Mouse (Mus musculus): ENCODE measurements around the gene Hadh. TPM values are rescaled to one million over a fixed set of nuclear protein-coding genes. Genes with fewer than 3 reads are reported as not detected.

Gene Hadh
- polyA plus RNA-seq, 1 experiment: 18.2 TPM

- Histone ChIP-seq H3K4me3 (ENCODE audit: extremely low read depth, insufficient read depth, insufficient read length) (no peak overlapping the region), H3K27me3 (ENCODE audit: control insufficient read depth, insufficient read depth, low read length) (no peaks in the 10 kb centered on the region), H3K27ac (ENCODE audit: insufficient read depth, low read length) (no peak overlapping the region), H3K36me3 (ENCODE audit: control insufficient read depth, insufficient read depth, low read length) (peaks cover 5% of the 10 kb centered on the region; the same call in 1 of the 2 replicates), H3K4me1 (ENCODE audit: control insufficient read depth, insufficient read depth, insufficient read length) (no peaks in the 10 kb centered on the region)
- WGBS: 77% methylated on average over 19 of the region's 19 CpGs
- peak; percentile 87; the same call in 1 of the 2 replicates for TF ChIP-seq CTCF (IDR thresholded peaks at IDR 0.05; ENCODE audit: extremely low read depth, insufficient read depth, insufficient read length, insufficient replicate concordance)
- no peak for TF ChIP-seq POLR2A (IDR thresholded peaks at IDR 0.05; ENCODE audit: low read depth, low read length)
- peak; percentile 50 to 70 for DNase-seq (ENCODE audit: low read depth in 1 of 2, low spot score in 2 of 2)
Measured at GRCm38 (mm10) chr3:131237785-131238633, 33.9 kb downstream of the Hadh start.

- Histone ChIP-seq H3K27ac (ENCODE audit: insufficient read depth, low read length) (no peak overlapping the region), H3K4me3 (ENCODE audit: extremely low read depth, insufficient read depth, insufficient read length) (no peak overlapping the region), H3K27me3 (ENCODE audit: control insufficient read depth, insufficient read depth, low read length) (no peaks in the 10 kb centered on the region), H3K36me3 (ENCODE audit: control insufficient read depth, insufficient read depth, low read length) (peaks cover 5% of the 10 kb centered on the region; the same call in 1 of the 2 replicates), H3K4me1 (ENCODE audit: control insufficient read depth, insufficient read depth, insufficient read length) (no peaks in the 10 kb centered on the region)
- TF ChIP-seq CTCF (IDR thresholded peaks at IDR 0.05; ENCODE audit: extremely low read depth, insufficient read depth, insufficient read length, insufficient replicate concordance): no peak
- no peak for TF ChIP-seq POLR2A (IDR thresholded peaks at IDR 0.05; ENCODE audit: low read depth, low read length)
- no peak for DNase-seq (ENCODE audit: low read depth in 1 of 2, low spot score in 2 of 2)
- 91% methylated on average over 6 of the region's 6 CpGs for WGBS
Measured at GRCm38 (mm10) chr3:131237061-131237460, 34.8 kb downstream of the Hadh start.

DNA sequence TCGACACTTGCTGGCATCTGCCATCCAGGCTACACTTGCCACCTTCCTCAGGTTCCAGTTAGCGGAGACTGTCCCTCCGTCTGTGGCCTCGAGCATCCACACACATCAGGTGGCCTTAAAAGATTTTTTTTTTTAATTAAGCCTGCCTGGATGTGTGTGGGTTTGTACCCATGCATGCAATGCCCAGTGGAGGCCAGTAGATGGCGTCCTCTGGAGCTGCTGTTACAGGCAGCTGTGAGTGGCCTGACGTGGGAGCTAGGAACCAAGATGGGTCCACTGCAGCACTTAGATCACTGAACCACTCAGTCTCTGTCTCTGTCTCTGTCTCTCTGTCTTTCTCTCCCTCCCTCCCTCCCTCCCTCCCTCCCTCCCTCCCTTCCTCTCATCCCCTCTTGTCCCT lies 43.8 kb downstream of the Hadh start:
- Histone ChIP-seq H3K27me3 (ENCODE audit: control insufficient read depth, insufficient read depth, low read length) (no peaks in the 10 kb centered on the region), H3K4me3 (ENCODE audit: extremely low read depth, insufficient read depth, insufficient read length) (no peak overlapping the region), H3K4me1 (ENCODE audit: control insufficient read depth, insufficient read depth, insufficient read length) (no peaks in the 10 kb centered on the region), H3K27ac (ENCODE audit: insufficient read depth, low read length) (no peak overlapping the region), H3K36me3 (ENCODE audit: control insufficient read depth, insufficient read depth, low read length) (peaks cover 4% of the 10 kb centered on the region)
- TF ChIP-seq CTCF (IDR thresholded peaks at IDR 0.05; ENCODE audit: extremely low read depth, insufficient read depth, insufficient read length, insufficient replicate concordance) (peak; percentile 38; the same call in 1 of the 2 replicates), POLR2A (IDR thresholded peaks at IDR 0.05; ENCODE audit: low read depth, low read length) (no peak)
- WGBS: 73% methylated on average over 6 of the region's 6 CpGs
- DNase-seq (ENCODE audit: low read depth in 1 of 2, low spot score in 2 of 2): no peak

DNA sequence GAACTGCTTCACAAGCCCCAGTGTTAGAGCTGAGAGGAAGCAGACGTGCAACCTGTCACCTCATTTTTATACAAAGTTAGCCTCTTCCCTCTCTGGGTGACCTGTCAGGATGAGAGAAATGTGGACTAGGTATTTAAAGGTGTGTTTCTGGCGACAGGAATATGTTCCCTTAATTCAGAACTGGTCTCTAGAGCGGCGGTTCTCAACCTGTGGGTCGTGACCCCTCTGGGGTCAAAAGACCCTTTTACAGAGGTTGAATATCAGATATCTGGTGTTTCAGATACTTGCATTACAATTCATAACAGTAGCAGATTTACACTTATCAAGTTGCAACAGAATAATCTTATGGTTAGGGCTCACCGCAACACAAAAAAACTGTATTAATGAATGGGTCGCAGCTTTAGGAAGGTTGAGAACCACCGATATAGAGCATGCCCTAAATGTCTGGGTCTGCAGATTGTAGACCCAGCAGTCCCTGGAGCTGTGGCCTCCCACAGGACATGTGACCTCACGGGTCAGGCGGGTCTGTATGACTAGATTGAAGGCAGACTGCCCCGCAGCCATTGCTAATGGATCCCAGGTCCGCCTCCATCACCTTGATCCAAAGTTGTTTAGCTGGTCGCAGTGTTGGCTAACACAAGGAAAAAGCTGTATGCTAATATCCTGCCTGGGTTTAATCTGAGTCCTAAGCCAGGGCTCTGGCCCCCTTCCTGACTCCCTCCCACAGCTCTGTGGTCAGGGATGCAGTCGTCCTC lies 53.1 kb downstream of the Hadh start:
- TF ChIP-seq CTCF (IDR thresholded peaks at IDR 0.05; ENCODE audit: extremely low read depth, insufficient read depth, insufficient read length, insufficient replicate concordance) (no peak), POLR2A (IDR thresholded peaks at IDR 0.05; ENCODE audit: low read depth, low read length) (no peak)
- WGBS: 89% methylated on average over 14 of the region's 14 CpGs
- H3K4me1 ChIP-seq (ENCODE audit: control insufficient read depth, insufficient read depth, insufficient read length): no peaks in the 10 kb centered on the region
- H3K36me3 ChIP-seq (ENCODE audit: control insufficient read depth, insufficient read depth, low read length): peaks cover 3% of the 10 kb centered on the region; the same call in 1 of the 2 replicates
- no peak overlapping the region for H3K27ac ChIP-seq (ENCODE audit: insufficient read depth, low read length)
- no peaks in the 10 kb centered on the region for H3K27me3 ChIP-seq (ENCODE audit: control insufficient read depth, insufficient read depth, low read length)
- no peak for DNase-seq (ENCODE audit: low read depth in 1 of 2, low spot score in 2 of 2)
- no peak overlapping the region for H3K4me3 ChIP-seq (ENCODE audit: extremely low read depth, insufficient read depth, insufficient read length)

DNA sequence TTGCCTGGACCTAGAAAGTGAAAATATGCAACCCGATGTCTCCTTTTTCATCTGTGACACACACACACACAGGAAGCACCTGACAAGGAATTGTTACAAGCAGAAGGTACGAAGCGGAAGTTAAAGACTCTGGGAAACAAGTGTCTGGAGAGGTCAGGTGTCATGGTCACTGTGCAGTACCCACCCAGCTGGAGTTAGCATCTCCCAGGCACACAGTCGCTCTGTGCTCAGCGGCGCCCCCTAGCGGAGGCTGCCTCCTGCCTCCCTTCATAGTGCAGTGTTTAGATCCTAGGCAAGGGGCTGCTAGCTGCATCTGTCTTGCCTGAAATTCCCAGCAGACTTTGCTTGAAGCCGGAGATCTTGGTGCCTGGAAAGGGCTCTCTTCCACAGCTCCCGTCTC lies 57.1 kb downstream of the Hadh start:
- DNase-seq (ENCODE audit: low read depth in 1 of 2, low spot score in 2 of 2): peak in 1 of 2 experiments; percentile 56
- H3K27me3 ChIP-seq (ENCODE audit: control insufficient read depth, insufficient read depth, low read length): no peaks in the 10 kb centered on the region
- no peak overlapping the region for H3K27ac ChIP-seq (ENCODE audit: insufficient read depth, low read length)
- H3K4me3 ChIP-seq (ENCODE audit: extremely low read depth, insufficient read depth, insufficient read length): no peak overlapping the region
- H3K36me3 ChIP-seq (ENCODE audit: control insufficient read depth, insufficient read depth, low read length): no peaks in the 10 kb centered on the region
- 52% methylated on average over 9 of the region's 9 CpGs for whole genome bisulfite sequencing
- H3K4me1 ChIP-seq (ENCODE audit: control insufficient read depth, insufficient read depth, insufficient read length): no peaks in the 10 kb centered on the region
- peak; percentile 87 for TF ChIP-seq CTCF (IDR thresholded peaks at IDR 0.05; ENCODE audit: extremely low read depth, insufficient read depth, insufficient read length, insufficient replicate concordance)
- TF ChIP-seq POLR2A (IDR thresholded peaks at IDR 0.05; ENCODE audit: low read depth, low read length): no peak

DNA sequence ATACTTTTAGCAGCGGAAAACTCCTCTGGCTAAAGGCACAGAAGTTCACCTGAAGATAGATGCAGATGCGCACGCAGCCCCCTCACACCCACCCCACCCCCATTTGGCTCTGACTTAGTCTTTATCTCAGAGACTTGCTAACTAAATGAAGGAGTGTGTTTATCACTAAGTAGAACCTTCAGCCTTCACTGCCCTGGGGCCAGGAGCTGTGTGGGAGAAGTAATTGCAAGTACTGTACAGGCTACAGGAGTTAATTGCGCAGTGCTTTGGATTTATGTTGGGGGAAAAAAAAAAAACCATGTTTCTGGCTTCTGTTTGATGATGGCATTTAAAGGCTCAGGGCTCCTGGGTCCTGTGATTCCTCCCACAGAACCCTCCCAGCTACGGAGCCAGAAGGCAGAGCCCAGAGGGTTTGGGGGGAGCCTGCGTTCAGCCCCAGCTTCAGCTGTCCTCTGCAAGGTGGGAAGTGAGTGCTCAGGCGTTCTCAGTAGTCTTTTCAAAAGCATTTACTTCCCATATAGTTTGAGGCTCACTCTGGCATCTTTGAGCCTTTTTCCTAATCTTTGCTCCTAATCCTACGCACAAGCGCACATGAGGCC lies 57.7 kb downstream of the Hadh start:
- Histone ChIP-seq H3K27me3 (ENCODE audit: control insufficient read depth, insufficient read depth, low read length) (no peaks in the 10 kb centered on the region), H3K27ac (ENCODE audit: insufficient read depth, low read length) (no peak overlapping the region), H3K36me3 (ENCODE audit: control insufficient read depth, insufficient read depth, low read length) (no peaks in the 10 kb centered on the region)

More for the DNA sequence above, 57.7 kb downstream of the Hadh start:
- no peak for DNase-seq (ENCODE audit: low read depth in 1 of 2, low spot score in 2 of 2)
- Histone ChIP-seq H3K4me3 (ENCODE audit: extremely low read depth, insufficient read depth, insufficient read length) (no peak overlapping the region), H3K4me1 (ENCODE audit: control insufficient read depth, insufficient read depth, insufficient read length) (no peaks in the 10 kb centered on the region)
- TF ChIP-seq POLR2A (IDR thresholded peaks at IDR 0.05; ENCODE audit: low read depth, low read length): no peak
- no peak for TF ChIP-seq CTCF (IDR thresholded peaks at IDR 0.05; ENCODE audit: extremely low read depth, insufficient read depth, insufficient read length, insufficient replicate concordance)
- WGBS: 90% methylated on average over 9 of the region's 9 CpGs

Data from spleen, adult 2 months (tissue).